Mouse (Mus musculus) kidney, embryonic 15.5 days (tissue): ENCODE measurements around the gene Cdk18. TPM values are rescaled to one million over a fixed set of nuclear protein-coding genes. Genes with fewer than 3 reads are reported as not detected.

Experiments used
- ATAC-seq: fragments of 200-750 bp; cut with Nextera tagmentation; replicated peaks from 2 replicates; pipeline ENCODE4 v1.8.0; 2017; ENCODE audit warnings: moderate TSS enrichment; ENCODE audit not compliant: low FRiP score
- H3K27ac ChIP-seq: fragments of 300-500 bp; sonication (generic); 2 replicates; pipeline ENCODE4 v1.5.1; 2015; ENCODE audit warnings: mild to moderate bottlenecking, inconsistent platforms
- H3K27me3 ChIP-seq: fragments of 300-500 bp; sonication (generic); 2 replicates; pipeline ENCODE4 v1.6.1; 2015; ENCODE audit warnings: inconsistent platforms
- H3K36me3 ChIP-seq: fragments of 300-500 bp; sonication (generic); 2 replicates; pipeline ENCODE4 v1.6.1; 2015; ENCODE audit warnings: inconsistent platforms
- H3K4me1 ChIP-seq: fragments of 300-500 bp; sonication (generic); 2 replicates; pipeline ENCODE4 v1.6.1; 2015; ENCODE audit warnings: inconsistent platforms
- H3K4me2 ChIP-seq: fragments of 300-500 bp; sonication (generic); 2 replicates; pipeline ENCODE4 v1.6.1; 2015; ENCODE audit warnings: moderate library complexity, mild to moderate bottlenecking, inconsistent platforms
- H3K4me3 ChIP-seq: fragments of 300-500 bp; sonication (generic); replicated peaks from 2 replicates; pipeline ENCODE4 v1.5.1; 2015; ENCODE audit warnings: mild to moderate bottlenecking, inconsistent platforms
- H3K9ac ChIP-seq: fragments of 300-500 bp; sonication (generic); 2 replicates; pipeline ENCODE4 v1.6.1; 2015; ENCODE audit warnings: mild to moderate bottlenecking, inconsistent platforms
- H3K9me3 ChIP-seq: fragments of 300-500 bp; sonication (generic); replicated peaks from 2 replicates; pipeline ENCODE4 v1.6.1; 2016; ENCODE audit warnings: inconsistent platforms
- WGBS: fragments of 180-500 bp; shearing (Covaris S2); methylation state at CpG from one replicate; pipeline ENCODE4 v1.1.7; 2015; ENCODE audit warnings: mixed read lengths; 5-methylcytosine and 5-hydroxymethylcytosine counted together
- polyA plus RNA-seq: library from polyadenylated mRNA; unstranded; fragments of >200 nt; fragmentation: Nextera tagmentation; extraction: Ambion mirVana; gene quantifications from 2 replicates; pipeline ENCODE4 v1.2.1, GENCODE M21; 2015

Gene Cdk18
- polyA plus RNA-seq, 1 experiment from 2014 or later, result 8.1 TPM

- H3K4me1 ChIP-seq, result peaks cover 11% of the 10 kb centered on the region; the same call in 1 of the 2 replicates
- H3K27me3 ChIP-seq, result peaks cover 38% of the 10 kb centered on the region
- H3K27ac ChIP-seq, result no peak overlapping the region
- no peak overlapping the region for H3K9ac ChIP-seq
- no peaks in the 10 kb centered on the region for H3K36me3 ChIP-seq
- ATAC-seq, result no peak
- no peaks in the 10 kb centered on the region for H3K9me3 ChIP-seq
- 68% methylated on average over 4 of the region's 4 CpGs for WGBS
- H3K4me3 ChIP-seq, result no peak overlapping the region
- H3K4me2 ChIP-seq, result no peak overlapping the region
Measured at GRCm38 (mm10) chr1:132159681-132160080, 20.2 kb upstream of the Cdk18 start.

GRCm38 (mm10) chr1:132158741-132159140 is 19.3 kb upstream of the Cdk18 start:
- no peak for ATAC-seq
- WGBS, result 38% methylated on average over 2 of the region's 2 CpGs

DNA sequence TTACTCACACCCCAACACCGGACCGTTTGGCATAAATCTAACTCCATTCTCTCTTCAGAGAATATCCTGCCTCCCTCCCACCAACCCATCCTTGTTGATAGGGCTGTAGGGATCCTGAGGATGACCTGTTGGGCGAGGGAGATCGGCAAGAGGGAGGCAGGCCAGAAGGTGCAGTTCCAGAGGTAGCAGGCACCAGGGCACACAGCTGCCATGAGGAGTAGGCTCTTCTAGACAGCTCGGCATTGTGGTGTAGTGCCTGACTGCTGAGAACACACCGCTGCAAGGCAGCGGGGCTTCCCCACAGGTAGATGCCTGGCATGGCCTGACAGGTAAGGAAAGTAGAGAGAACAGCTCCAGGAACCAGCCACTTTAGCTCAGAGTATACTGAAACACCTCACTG is 18.3 kb upstream of the Cdk18 start:
- H3K36me3 ChIP-seq, result no peaks in the 10 kb centered on the region
- 0 out of 2 replicates have a peak, but pooled peaks have one; percentile 4 for ATAC-seq
- no peaks in the 10 kb centered on the region for H3K9me3 ChIP-seq
- H3K27ac ChIP-seq, result no peak overlapping the region
- H3K27me3 ChIP-seq, result peaks cover 32% of the 10 kb centered on the region
- no peak overlapping the region for H3K9ac ChIP-seq
- peak overlapping the region; percentile 40 for H3K4me2 ChIP-seq
- H3K4me1 ChIP-seq, result peaks cover 20% of the 10 kb centered on the region
- no peak overlapping the region for H3K4me3 ChIP-seq
- WGBS, result 16% methylated on average over 7 of the region's 7 CpGs

More at GRCm38 (mm10) chr1:132158741-132159140, 19.3 kb upstream of the Cdk18 start:
- Histone ChIP-seq H3K4me3 (no peak overlapping the region), H3K9ac (no peak overlapping the region), H3K4me1 (peaks cover 14% of the 10 kb centered on the region), H3K27me3 (peaks cover 35% of the 10 kb centered on the region), H3K27ac (no peak overlapping the region), H3K9me3 (no peaks in the 10 kb centered on the region), H3K4me2 (no peak overlapping the region), H3K36me3 (no peaks in the 10 kb centered on the region)

DNA sequence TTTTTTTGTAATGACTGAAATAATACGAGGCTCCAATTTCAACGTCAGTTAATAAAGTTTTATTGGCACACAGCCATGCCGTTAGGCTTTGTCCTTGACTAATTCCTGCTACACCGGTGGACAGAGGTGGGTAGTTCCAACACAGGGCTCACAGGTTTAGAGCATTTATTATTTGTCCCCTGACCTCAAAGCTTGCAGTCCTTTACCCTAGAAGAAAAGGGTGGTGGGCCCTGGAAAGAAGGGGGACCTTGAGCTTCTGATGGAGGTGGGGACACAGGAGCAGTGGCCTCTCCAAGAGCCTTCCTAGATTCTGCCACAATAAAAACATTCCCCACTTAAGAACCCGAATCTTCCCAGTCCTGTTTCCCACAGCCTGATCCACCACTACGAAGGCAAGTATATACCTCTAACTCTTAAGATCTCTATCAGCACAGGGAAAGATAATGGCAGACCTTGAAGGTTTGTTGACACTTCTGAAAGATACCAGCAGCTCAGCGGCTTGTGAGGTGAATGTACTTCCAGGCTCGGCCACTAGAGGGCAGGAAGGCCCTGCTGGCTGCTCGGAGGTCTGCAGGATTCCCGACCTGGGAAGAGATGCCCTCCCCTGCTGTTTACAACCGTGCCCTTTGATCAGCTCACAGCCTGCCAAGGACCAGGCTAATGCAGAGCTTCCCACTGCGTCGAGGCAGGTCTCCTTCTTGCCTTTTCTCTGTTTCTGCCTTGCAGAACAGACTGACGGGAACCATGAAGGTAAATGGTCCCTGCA is 17.7 kb upstream of the Cdk18 start:
- no peaks in the 10 kb centered on the region for H3K9me3 ChIP-seq
- H3K4me2 ChIP-seq, result peak overlapping the region; percentile 40
- H3K4me3 ChIP-seq, result no peak overlapping the region
- no peak overlapping the region for H3K27ac ChIP-seq
- no peak overlapping the region for H3K9ac ChIP-seq
- WGBS, result 21% methylated on average over 14 of the region's 14 CpGs
- peaks cover 20% of the 10 kb centered on the region for H3K4me1 ChIP-seq
- no peaks in the 10 kb centered on the region for H3K36me3 ChIP-seq
- peaks cover 32% of the 10 kb centered on the region for H3K27me3 ChIP-seq
- ATAC-seq, result peak; percentile 75

DNA sequence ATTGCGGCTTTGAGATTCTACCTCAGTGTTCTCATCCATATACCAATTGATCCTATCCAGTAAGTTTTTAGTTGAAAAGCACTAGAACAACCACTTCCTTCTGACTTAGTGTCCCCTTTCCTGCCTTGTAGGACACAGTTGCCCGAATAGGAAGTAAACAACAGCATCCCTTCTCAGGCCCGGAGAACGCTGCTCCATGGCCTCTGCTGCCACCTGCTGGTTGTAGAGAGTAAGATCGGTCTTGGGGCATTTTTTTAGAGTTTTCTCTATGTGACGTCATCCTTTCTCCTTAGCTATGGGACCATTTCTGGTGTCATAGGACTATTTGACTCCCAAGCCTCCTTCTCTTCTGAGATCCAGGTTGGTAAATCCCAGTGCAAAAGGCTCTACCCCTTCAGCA is 16.3 kb upstream of the Cdk18 start:
- no peaks in the 10 kb centered on the region for H3K9me3 ChIP-seq
- ATAC-seq, result peak; percentile 37; the same call in 1 of the 2 replicates
- no peak overlapping the region for H3K4me2 ChIP-seq

DNA sequence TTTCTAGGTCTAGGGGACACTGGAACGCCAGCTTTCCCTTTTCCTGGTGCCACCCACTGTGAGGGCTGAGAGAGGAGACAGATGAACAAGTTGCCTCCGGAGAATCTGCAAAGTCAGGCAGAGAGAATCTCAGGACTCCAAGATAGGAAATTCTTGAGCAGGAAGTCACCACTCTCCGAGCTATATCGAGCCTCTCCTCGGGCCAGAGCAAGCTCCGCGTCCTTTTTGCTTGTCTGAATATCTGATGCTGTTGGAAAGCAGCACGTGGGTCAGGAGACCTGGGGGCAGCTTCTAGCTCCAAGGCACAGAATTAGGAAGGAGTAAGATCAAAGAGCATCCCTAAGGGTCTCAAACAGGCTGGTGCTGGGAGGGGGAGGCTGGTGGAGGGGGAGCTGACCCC is 14.2 kb upstream of the Cdk18 start:
- H3K4me2 ChIP-seq, result no peak overlapping the region
- 28% methylated on average over 8 of the region's 8 CpGs for WGBS
- H3K27me3 ChIP-seq, result peaks cover 12% of the 10 kb centered on the region
- H3K9ac ChIP-seq, result no peak overlapping the region
- no peak overlapping the region for H3K27ac ChIP-seq
- ATAC-seq, result no peak
- no peaks in the 10 kb centered on the region for H3K9me3 ChIP-seq
- no peak overlapping the region for H3K4me3 ChIP-seq
- H3K36me3 ChIP-seq, result no peaks in the 10 kb centered on the region
- H3K4me1 ChIP-seq, result peaks cover 37% of the 10 kb centered on the region

More for the DNA sequence above, 16.3 kb upstream of the Cdk18 start:
- Histone ChIP-seq H3K4me1 (peaks cover 28% of the 10 kb centered on the region), H3K27ac (no peak overlapping the region), H3K9ac (no peak overlapping the region), H3K36me3 (no peaks in the 10 kb centered on the region), H3K27me3 (peaks cover 29% of the 10 kb centered on the region), H3K4me3 (no peak overlapping the region)
- WGBS, result 9% methylated on average over 6 of the region's 6 CpGs

- no peaks in the 10 kb centered on the region for H3K36me3 ChIP-seq
- H3K4me1 ChIP-seq, result peaks cover 36% of the 10 kb centered on the region
- no peak overlapping the region for H3K9ac ChIP-seq
- H3K9me3 ChIP-seq, result no peaks in the 10 kb centered on the region
- no peak overlapping the region for H3K4me2 ChIP-seq
- H3K27me3 ChIP-seq, result peaks cover 7% of the 10 kb centered on the region; the same call in 1 of the 2 replicates
- no peak overlapping the region for H3K4me3 ChIP-seq
- H3K27ac ChIP-seq, result no peak overlapping the region
- ATAC-seq, result no peak
- WGBS, result 52% methylated on average over 15 of the region's 15 CpGs
Measured at GRCm38 (mm10) chr1:132153086-132153690, 13.7 kb upstream of the Cdk18 start.

DNA sequence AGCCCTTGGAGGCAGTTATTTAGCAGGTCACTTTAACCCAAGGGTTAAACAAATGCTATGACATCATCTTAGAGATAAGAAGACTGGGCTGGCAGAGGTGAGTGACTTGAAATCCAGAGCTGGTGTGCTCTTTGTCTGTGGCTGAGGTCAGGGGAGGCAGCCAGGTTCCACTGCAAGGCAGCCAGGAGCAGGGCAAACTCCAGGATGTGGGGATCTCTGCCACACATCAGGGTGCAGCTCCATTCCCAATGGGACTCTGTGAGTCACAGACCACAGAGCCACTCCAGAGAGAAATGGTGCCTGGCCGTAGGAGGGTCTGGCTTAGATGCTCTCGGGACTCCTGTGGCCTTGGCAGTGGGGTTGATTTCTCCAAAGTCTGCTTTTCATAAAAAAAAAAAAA is 12.4 kb upstream of the Cdk18 start:
- no peaks in the 10 kb centered on the region for H3K27me3 ChIP-seq
- WGBS, result 65% methylated on average over 2 of the region's 2 CpGs

GRCm38 (mm10) chr1:132150817-132151601 is 11.5 kb upstream of the Cdk18 start:
- H3K27me3 ChIP-seq, result no peaks in the 10 kb centered on the region
- 0 out of 2 replicates have a peak overlapping the region, but pooled peaks have one; percentile 19 for H3K27ac ChIP-seq
- no peak overlapping the region for H3K4me2 ChIP-seq
- H3K4me3 ChIP-seq, result no peak overlapping the region
- H3K9me3 ChIP-seq, result no peaks in the 10 kb centered on the region
- H3K36me3 ChIP-seq, result no peaks in the 10 kb centered on the region
- ATAC-seq, result no peak
- H3K4me1 ChIP-seq, result peaks cover 28% of the 10 kb centered on the region
- H3K9ac ChIP-seq, result no peak overlapping the region
- 63% methylated on average over 15 of the region's 15 CpGs for WGBS

More for the DNA sequence above, 12.4 kb upstream of the Cdk18 start:
- Histone ChIP-seq H3K9ac (no peak overlapping the region), H3K4me3 (no peak overlapping the region), H3K4me1 (peaks cover 28% of the 10 kb centered on the region), H3K9me3 (no peaks in the 10 kb centered on the region), H3K27ac (no peak overlapping the region), H3K4me2 (no peak overlapping the region), H3K36me3 (no peaks in the 10 kb centered on the region)
- ATAC-seq, result no peak

DNA sequence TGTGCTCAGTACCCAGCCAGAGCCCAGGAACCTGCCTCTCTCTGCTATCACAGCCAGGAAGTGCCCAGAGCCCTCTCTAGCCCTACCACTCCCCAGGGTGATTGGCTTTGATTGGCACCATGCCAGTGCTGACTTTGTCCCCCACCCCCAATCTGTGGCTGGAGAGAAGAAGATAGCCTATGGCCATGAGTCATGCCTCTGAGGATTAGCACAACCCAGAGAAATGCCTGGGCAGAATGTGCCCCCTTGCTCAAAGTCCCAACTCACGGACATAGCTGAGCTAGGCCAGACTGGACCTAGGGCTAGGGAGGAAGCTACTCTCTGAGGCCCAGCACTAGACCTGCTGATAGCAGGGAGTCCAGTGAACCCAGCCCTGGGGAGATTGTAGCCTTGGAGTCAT is 10.7 kb upstream of the Cdk18 start:
- H3K4me1 ChIP-seq, result peaks cover 28% of the 10 kb centered on the region
- no peak overlapping the region for H3K4me2 ChIP-seq
- H3K27ac ChIP-seq, result peak overlapping the region; percentile 19; the same call in 1 of the 2 replicates
- no peaks in the 10 kb centered on the region for H3K9me3 ChIP-seq
- H3K27me3 ChIP-seq, result no peaks in the 10 kb centered on the region
- no peaks in the 10 kb centered on the region for H3K36me3 ChIP-seq
- ATAC-seq, result no peak; the same call in 1 of the 2 replicates
- H3K9ac ChIP-seq, result no peak overlapping the region
- WGBS, result 50% methylated on average over 1 of the region's 1 CpGs
- H3K4me3 ChIP-seq, result no peak overlapping the region

DNA sequence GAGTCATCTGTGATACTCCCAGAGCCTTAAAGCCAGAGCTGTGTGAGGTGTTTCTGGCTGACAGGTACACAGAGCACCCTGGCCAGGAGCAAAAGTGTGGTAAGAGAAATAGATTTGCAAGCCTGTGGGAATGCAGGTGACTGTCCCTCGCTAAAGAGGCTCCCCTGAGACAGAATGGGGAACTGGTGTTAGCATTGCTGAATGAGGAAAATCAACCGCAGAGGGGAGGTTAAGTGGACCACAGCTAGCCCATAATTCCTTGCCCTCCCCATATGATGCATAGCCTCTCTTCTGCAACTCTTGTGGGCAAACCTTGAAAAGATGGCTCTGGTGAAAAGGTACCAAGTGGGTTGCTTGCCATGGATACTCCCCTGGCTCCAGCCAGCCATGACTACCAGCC is 9.9 kb upstream of the Cdk18 start:
- no peaks in the 10 kb centered on the region for H3K36me3 ChIP-seq
- no peak overlapping the region for H3K9ac ChIP-seq
- H3K9me3 ChIP-seq, result no peaks in the 10 kb centered on the region
- no peak for ATAC-seq
- no peak overlapping the region for H3K4me3 ChIP-seq
- no peaks in the 10 kb centered on the region for H3K27me3 ChIP-seq
- WGBS, result 71% methylated on average over 2 of the region's 2 CpGs
- no peak overlapping the region for H3K27ac ChIP-seq
- peaks cover 28% of the 10 kb centered on the region for H3K4me1 ChIP-seq
- no peak overlapping the region for H3K4me2 ChIP-seq
